Mouse (Mus musculus) heart, embryonic 15.5 days (tissue): ENCODE results near the gene Rnf181. TPM values are rescaled to one million over a fixed set of nuclear protein-coding genes. Genes with fewer than 3 reads are reported as not detected.

Experiments
- ATAC-seq: fragments of 200-750 bp; cut with Nextera tagmentation; replicated peaks from 2 replicates; pipeline ENCODE4 v1.8.0; 2017; ENCODE audit warnings: low read depth, moderate TSS enrichment; ENCODE audit not compliant: insufficient number of reproducible peaks, insufficient read depth, low FRiP score
- H3K27ac ChIP-seq: fragments of 300-500 bp; sonication (generic); 2 replicates; pipeline ENCODE4 v1.5.1; 2015; ENCODE audit warnings: mild to moderate bottlenecking, inconsistent platforms
- H3K27me3 ChIP-seq: fragments of 300-500 bp; sonication (generic); 2 replicates; pipeline ENCODE4 v1.6.1; 2015; ENCODE audit warnings: inconsistent platforms
- H3K36me3 ChIP-seq: fragments of 300-500 bp; sonication (generic); 2 replicates; pipeline ENCODE4 v1.6.1; 2015; ENCODE audit warnings: mild to moderate bottlenecking, inconsistent platforms
- H3K4me1 ChIP-seq: fragments of 300-500 bp; sonication (generic); replicated peaks from 2 replicates; pipeline ENCODE4 v1.6.1; 2015; ENCODE audit warnings: inconsistent platforms
- H3K4me2 ChIP-seq: fragments of 300-500 bp; sonication (generic); 2 replicates; pipeline ENCODE4 v1.6.1; 2015; ENCODE audit warnings: inconsistent platforms, mild to moderate bottlenecking, moderate library complexity
- H3K4me3 ChIP-seq: fragments of 300-500 bp; sonication (generic); 2 replicates; pipeline ENCODE4 v1.5.1; 2015; ENCODE audit warnings: mild to moderate bottlenecking, inconsistent platforms
- H3K9ac ChIP-seq: fragments of 300-500 bp; sonication (generic); 2 replicates; pipeline ENCODE4 v1.6.1; 2015; ENCODE audit warnings: mild to moderate bottlenecking, inconsistent platforms
- H3K9me3 ChIP-seq: fragments of 300-500 bp; sonication (generic); replicated peaks from 2 replicates; pipeline ENCODE4 v1.6.1; 2016; ENCODE audit warnings: inconsistent platforms
- WGBS: fragments of 180-500 bp; shearing (Covaris S2); methylation state at CpG from one replicate; pipeline ENCODE4 v1.1.7; 2015; ENCODE audit warnings: mixed read lengths; 5-methylcytosine and 5-hydroxymethylcytosine counted together
- polyA plus RNA-seq: library from polyadenylated mRNA; unstranded; fragments of >200 nt; fragmentation: Nextera tagmentation; extraction: Ambion mirVana; gene quantifications from 2 replicates; pipeline ENCODE4 v1.2.1, GENCODE M21; 2015

Rnf181 gene
- polyA plus RNA-seq, 1 experiment from 2014 or later = 76.8 TPM

DNA sequence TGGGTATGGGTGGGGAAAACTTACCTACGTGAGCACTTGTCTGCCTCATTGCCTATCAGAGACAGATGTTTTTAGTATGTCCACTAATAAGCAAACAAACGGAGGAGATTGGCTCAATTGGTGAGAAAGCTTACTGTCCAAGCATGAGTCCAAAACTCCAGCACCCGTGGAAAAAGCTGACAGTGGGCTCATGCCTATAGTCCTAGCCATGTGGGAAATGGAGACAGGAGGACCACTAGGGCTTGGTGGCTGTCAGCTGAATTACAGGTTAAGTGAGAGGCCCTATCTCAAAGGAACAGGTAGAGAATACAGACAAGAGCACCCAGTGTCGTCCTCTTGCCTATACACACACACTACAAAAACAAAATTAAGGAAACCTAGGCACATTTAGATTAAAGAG lies 20.5 kb downstream of the Rnf181 start:
- Histone ChIP-seq H3K4me1 (peaks cover 39% of the 10 kb centered on the region), H3K4me2 (peak overlapping the region; percentile 73), H3K27ac (no peak overlapping the region), H3K36me3 (peaks cover 22% of the 10 kb centered on the region), H3K9me3 (no peaks in the 10 kb centered on the region), H3K27me3 (no peaks in the 10 kb centered on the region), H3K4me3 (no peak overlapping the region), H3K9ac (no peak overlapping the region)
- no peak for ATAC-seq
- 79% methylated on average over 4 of the region's 4 CpGs for WGBS

GRCm38 (mm10) chr6:72345633-72346032 lies 21.1 kb downstream of the Rnf181 start:
- no peaks in the 10 kb centered on the region for H3K9me3 ChIP-seq
- 44% methylated on average over 6 of the region's 6 CpGs for WGBS
- H3K4me3 ChIP-seq = peak overlapping the region; percentile 96
- H3K27me3 ChIP-seq = no peaks in the 10 kb centered on the region
- H3K4me2 ChIP-seq = peak overlapping the region; percentile 87
- H3K4me1 ChIP-seq = peaks cover 36% of the 10 kb centered on the region
- ATAC-seq = no peak
- H3K27ac ChIP-seq = peak overlapping the region; percentile 70; the same call in 1 of the 2 replicates
- H3K36me3 ChIP-seq = peaks cover 19% of the 10 kb centered on the region
- H3K9ac ChIP-seq = 0 out of 2 replicates have a peak overlapping the region, but pooled peaks have one; percentile 96

DNA sequence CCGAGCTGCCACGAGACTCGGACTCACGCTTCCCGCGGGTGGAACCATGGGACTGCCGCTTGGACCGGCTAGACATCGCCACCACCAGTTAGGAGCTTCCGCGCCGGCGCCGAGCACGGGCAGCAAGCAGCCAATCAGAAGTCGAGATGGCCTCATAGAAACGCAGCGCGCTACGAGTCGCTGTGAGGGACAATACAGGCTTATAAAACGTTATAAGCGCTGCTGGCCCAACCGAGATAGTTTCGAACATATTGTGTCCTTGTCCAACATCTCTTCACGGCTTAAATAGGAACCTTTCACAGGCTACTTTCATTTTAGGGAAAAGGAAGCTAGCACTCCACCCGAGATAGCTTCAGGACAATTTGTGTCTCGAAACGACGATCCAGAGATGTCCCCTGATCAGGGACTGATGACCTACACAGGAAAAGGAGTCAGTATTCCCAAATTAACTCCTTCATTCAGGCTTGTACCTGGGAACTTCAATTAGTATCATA lies 21.6 kb downstream of the Rnf181 start, which contains the start of gene Usp39:
TSS of gene Usp39 (minus strand) at position 111 of the 494 bp plus-strand sequence.
- peak; percentile 75 for ATAC-seq

DNA sequence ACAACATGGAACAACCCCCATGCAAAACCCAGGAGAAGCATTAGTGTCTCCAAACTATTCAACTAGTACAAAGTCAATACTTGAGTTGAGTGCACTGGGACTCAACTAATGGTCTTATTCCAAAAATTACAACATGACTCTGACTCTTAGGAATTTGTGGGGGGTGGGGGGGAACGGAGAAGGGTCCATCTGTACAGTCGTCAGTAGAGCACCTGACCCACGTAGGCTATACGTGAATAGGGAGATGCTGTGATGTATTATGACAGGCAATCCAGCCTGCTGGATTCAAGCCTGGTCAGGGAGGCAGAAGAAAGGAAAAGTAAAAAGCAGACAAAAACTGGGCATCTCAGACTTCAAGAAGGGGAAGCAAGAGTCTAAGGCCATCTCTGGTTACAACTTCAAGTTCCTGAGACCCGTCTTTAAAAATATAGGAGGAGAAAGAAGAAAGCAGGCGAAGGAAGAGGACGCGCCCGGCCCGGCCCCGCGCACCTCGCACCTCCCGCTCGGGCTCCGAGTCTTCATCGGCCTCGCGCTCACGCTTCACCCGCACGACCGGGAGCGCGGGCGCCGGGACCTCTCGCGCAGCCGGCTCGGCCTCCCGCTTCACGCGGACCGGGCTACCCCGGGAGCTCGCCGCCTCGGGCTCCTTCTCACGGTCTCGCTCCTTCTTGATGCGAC lies 22.2 kb downstream of the Rnf181 start:
- no peaks in the 10 kb centered on the region for H3K27me3 ChIP-seq
- peak overlapping the region; percentile 87 for H3K4me2 ChIP-seq
- peaks cover 36% of the 10 kb centered on the region for H3K4me1 ChIP-seq
- H3K27ac ChIP-seq = peak overlapping the region; percentile 70
- under 1% methylated on average over 42 of the region's 42 CpGs for WGBS
- peak; percentile 33 for ATAC-seq
- H3K4me3 ChIP-seq = peak overlapping the region; percentile 96
- no peaks in the 10 kb centered on the region for H3K9me3 ChIP-seq
- peak overlapping the region; percentile 96 for H3K9ac ChIP-seq
- peaks cover 10% of the 10 kb centered on the region for H3K36me3 ChIP-seq

More for the DNA sequence above, 21.6 kb downstream of the Rnf181 start, which contains the start of gene Usp39:
- Histone ChIP-seq H3K4me1 (peaks cover 36% of the 10 kb centered on the region), H3K27ac (peak within 1 kb of the TSS; percentile 70), H3K27me3 (no peaks in the 10 kb centered on the region), H3K9ac (peak within 1 kb of the TSS; percentile 96), H3K9me3 (no peaks in the 10 kb centered on the region), H3K4me3 (peak within 1 kb of the TSS; percentile 96), H3K4me2 (peak within 1 kb of the TSS; percentile 87), H3K36me3 (peaks cover 14% of the 10 kb centered on the region)
- WGBS = under 1% methylated on average over 30 of the region's 30 CpGs

- Histone ChIP-seq H3K27me3 (no peaks in the 10 kb centered on the region), H3K36me3 (peaks cover 36% of the 10 kb centered on the region)
Measured at GRCm38 (mm10) chr6:72340481-72340880, 26.3 kb downstream of the Rnf181 start.

DNA sequence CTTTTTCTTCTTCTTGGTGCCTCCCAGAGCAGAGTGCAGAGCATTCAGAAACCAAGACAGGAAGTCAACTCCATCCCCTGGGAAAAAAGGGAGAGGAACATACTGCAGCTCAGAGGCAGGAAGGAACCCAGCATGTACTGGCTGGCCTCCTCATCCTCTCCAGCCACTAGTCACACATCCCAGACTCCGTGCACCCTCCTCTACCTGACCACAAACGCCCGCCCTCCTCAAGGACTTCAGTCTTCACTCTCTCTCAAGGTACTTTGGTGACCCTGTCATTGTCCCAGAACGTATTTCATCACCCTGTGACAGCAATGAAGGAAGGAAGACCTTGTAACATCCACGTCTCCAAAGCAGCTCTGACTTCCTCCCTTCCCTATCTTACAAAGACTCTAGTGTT lies 33.6 kb downstream of the Rnf181 start:
- H3K4me2 ChIP-seq = no peak overlapping the region
- H3K4me3 ChIP-seq = no peak overlapping the region
- no peaks in the 10 kb centered on the region for H3K27me3 ChIP-seq
- no peak overlapping the region for H3K9ac ChIP-seq
- peaks cover 56% of the 10 kb centered on the region for H3K36me3 ChIP-seq
- ATAC-seq = no peak
- peaks cover 4% of the 10 kb centered on the region; the same call in 1 of the 2 replicates for H3K4me1 ChIP-seq
- H3K27ac ChIP-seq = peak overlapping the region; percentile 71
- WGBS = 47% methylated on average over 5 of the region's 5 CpGs
- H3K9me3 ChIP-seq = no peaks in the 10 kb centered on the region

More at GRCm38 (mm10) chr6:72340481-72340880, 26.3 kb downstream of the Rnf181 start:
- no peak overlapping the region for H3K4me2 ChIP-seq
- no peaks in the 10 kb centered on the region for H3K9me3 ChIP-seq
- H3K4me3 ChIP-seq = no peak overlapping the region
- no peak overlapping the region for H3K27ac ChIP-seq
- no peak for ATAC-seq
- WGBS = 71% methylated on average over 2 of the region's 2 CpGs
- H3K9ac ChIP-seq = no peak overlapping the region
- H3K4me1 ChIP-seq = peaks cover 13% of the 10 kb centered on the region

DNA sequence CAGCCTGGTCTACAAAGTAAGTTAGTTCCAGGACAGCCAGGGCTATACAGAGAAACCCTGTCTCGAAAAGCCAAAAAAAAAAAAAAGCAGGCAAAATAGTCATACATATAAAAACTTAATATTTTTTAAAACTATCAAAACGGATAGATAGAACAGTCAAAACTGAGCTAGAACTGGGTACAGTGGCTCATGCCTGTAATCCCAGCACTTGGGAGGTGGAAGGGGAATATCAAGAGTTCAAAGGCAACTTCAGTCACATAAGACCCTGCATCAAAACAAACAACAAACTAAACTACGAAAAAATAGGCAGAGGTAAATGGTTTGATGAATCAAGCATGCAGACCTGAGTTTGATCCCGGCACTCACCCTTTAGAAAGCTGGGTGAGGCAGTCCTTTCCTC lies 36.6 kb downstream of the Rnf181 start:
- Histone ChIP-seq H3K4me2 (no peak overlapping the region), H3K4me1 (peaks cover 4% of the 10 kb centered on the region; the same call in 1 of the 2 replicates), H3K9ac (no peak overlapping the region), H3K27ac (no peak overlapping the region), H3K36me3 (peaks cover 55% of the 10 kb centered on the region), H3K4me3 (no peak overlapping the region), H3K9me3 (no peaks in the 10 kb centered on the region), H3K27me3 (no peaks in the 10 kb centered on the region)
- WGBS = 89% methylated on average over 4 of the region's 4 CpGs
- no peak for ATAC-seq

- Histone ChIP-seq H3K27me3 (no peaks in the 10 kb centered on the region), H3K9ac (no peak overlapping the region), H3K36me3 (peaks cover 56% of the 10 kb centered on the region), H3K9me3 (no peaks in the 10 kb centered on the region), H3K4me2 (no peak overlapping the region), H3K4me3 (no peak overlapping the region), H3K27ac (no peak overlapping the region), H3K4me1 (peaks cover 4% of the 10 kb centered on the region; the same call in 1 of the 2 replicates)
- WGBS = 86% methylated on average over 5 of the region's 5 CpGs
- ATAC-seq = no peak
Measured at GRCm38 (mm10) chr6:72329019-72329418, 37.7 kb downstream of the Rnf181 start.

- H3K27ac ChIP-seq = no peak overlapping the region
- no peak for ATAC-seq
- 67% methylated on average over 6 of the region's 6 CpGs for WGBS
Measured at GRCm38 (mm10) chr6:72326274-72326673, 40.5 kb downstream of the Rnf181 start.

DNA sequence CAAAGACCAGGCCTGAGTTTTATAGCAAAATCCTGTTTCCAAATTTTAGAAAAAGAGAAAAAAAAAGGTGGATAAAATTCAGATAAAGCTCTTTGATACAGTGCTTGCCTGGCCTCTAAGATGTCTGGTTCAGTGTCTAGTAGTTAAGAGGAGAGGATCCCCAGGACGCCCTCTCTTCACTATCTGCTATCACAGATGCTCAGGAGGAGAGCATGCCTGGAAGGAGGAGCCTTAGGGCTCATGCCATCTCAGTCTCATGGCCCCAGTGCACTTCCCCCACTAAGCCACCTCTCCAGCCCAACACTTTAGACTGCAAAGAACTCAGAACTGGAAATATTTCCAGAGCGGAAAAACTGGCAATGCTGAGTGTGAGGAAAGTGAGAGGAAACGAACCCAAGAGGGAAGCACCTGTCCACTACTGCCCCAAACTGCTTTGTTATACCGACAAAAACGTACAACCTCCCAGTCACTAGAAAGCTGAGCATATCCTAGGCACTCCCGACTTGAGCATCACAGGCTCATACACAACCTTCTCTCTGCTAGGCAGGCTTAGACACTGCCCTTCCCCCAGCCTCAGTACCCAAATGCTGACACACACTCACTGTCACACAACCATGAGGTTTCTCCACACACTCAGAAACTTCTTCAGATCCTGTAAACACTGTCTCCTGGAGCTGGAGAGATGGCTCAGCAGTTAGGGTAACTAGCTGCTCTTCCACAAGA lies 42.8 kb downstream of the Rnf181 start:
- WGBS = 84% methylated on average over 6 of the region's 6 CpGs
- Histone ChIP-seq H3K4me2 (no peak overlapping the region), H3K9me3 (no peaks in the 10 kb centered on the region), H3K4me3 (no peak overlapping the region), H3K9ac (no peak overlapping the region), H3K27ac (no peak overlapping the region), H3K36me3 (peaks cover 79% of the 10 kb centered on the region), H3K4me1 (no peaks in the 10 kb centered on the region), H3K27me3 (no peaks in the 10 kb centered on the region)
- ATAC-seq = no peak

More at GRCm38 (mm10) chr6:72326274-72326673, 40.5 kb downstream of the Rnf181 start:
- Histone ChIP-seq H3K4me1 (no peaks in the 10 kb centered on the region), H3K9me3 (no peaks in the 10 kb centered on the region), H3K4me2 (no peak overlapping the region), H3K4me3 (no peak overlapping the region), H3K27me3 (no peaks in the 10 kb centered on the region), H3K36me3 (peaks cover 70% of the 10 kb centered on the region), H3K9ac (no peak overlapping the region)

GRCm38 (mm10) chr6:72322936-72323335 lies 43.8 kb downstream of the Rnf181 start:
- H3K36me3 ChIP-seq = peaks cover 77% of the 10 kb centered on the region
- no peak overlapping the region for H3K4me3 ChIP-seq
- no peak overlapping the region for H3K9ac ChIP-seq
- no peaks in the 10 kb centered on the region for H3K27me3 ChIP-seq
- WGBS = over 99% methylated on average over 3 of the region's 3 CpGs
- H3K9me3 ChIP-seq = no peaks in the 10 kb centered on the region
- H3K4me2 ChIP-seq = no peak overlapping the region
- no peak overlapping the region for H3K27ac ChIP-seq
- H3K4me1 ChIP-seq = no peaks in the 10 kb centered on the region
- no peak for ATAC-seq
